ENCODE assay signal across 17 mouse cellular contexts in the genomic region with DNA sequence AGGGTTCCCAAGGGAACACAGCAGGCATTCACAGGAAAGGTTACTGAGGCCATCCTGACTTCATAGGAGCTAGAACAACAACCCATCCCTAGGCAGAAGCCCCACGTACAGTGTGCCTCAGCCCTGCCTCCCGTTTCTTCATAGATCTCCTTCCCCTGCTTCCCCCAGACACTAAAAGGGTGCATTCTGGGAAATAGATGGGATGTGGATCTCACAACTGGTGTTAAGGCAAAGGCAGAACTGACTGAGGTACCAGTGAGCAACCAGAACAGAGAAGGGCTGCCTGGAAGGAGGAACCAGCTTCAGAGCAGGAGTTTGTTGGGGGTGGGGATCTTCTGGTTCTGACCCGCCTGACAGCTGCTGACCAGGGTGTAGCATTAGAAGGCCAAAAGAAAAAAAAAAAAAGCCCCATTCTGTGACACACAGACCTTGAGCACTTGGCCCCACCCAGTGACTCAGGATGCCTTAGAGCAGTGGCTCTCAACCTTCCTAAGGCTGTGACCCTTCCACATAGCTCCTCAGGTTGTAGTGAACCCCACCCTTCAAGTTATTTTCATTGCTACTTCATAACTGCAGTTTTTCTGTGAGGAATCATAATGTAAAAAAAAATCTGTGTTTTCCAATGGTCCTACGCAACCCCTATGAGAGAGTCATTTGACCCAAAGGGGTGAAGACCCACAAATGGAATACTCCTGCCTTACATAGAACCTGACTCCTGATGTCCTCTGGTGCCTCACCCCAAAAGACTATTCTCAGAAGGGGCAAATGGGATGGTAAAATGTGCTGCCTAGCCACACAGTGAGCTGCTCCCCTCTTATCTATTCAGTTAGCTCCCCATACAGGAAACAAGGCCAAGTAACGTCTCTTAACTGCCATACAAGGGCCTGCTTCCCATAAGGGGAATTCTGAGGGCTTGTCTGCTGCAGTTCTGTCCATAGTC. TPM values are rescaled to one million over a fixed set of nuclear protein-coding genes. Genes with fewer than 3 reads are reported as not detected.
A peak's percentile ranks its signal among the peaks of the same experiment; 100 is the strongest.
DNase-seq lines count a peak whose midpoint lies in the region; ATAC-seq and TF ChIP-seq lines count a peak whose summit lies in the region.
"Had no signal": no experiment of that assay in that cellular context is flagged by ENCODE, and none has a peak within 500 bp of the region (broad histone marks: within the 10 kb centered on the region; RNA-seq: fewer than 3 reads in every experiment).

No protein-coding gene starts in this region.

- no peak overlapping the region for H3K27ac ChIP-seq in lung, postnatal 0 days (ENCODE audit: low read length)
- no peak overlapping the region for H3K27ac ChIP-seq in liver, embryonic 16.5 days (ENCODE audit: low read length)
- H3K27ac ChIP-seq in forebrain, embryonic 11.5 days (ENCODE audit: low read depth, low read length): no peak overlapping the region
- H3K27ac ChIP-seq: forebrain, embryonic 13.5 days; gastrocnemius, adult 2 months; midbrain, embryonic 12.5 days had no signal

- TF ChIP-seq POLR2A in lung, adult 2 months (IDR thresholded peaks at IDR 0.05; ENCODE audit: borderline replicate concordance, extremely low read depth, low read depth, low read length): no peak

- H3K4me2 ChIP-seq in lung, postnatal 0 days (replicated peaks; ENCODE audit: low read depth, low read length): no peak overlapping the region
- no peak overlapping the region for H3K4me2 ChIP-seq in liver, embryonic 16.5 days (ENCODE audit: low read depth, low read length)
- no peak overlapping the region for H3K4me2 ChIP-seq in forebrain, embryonic 11.5 days (ENCODE audit: low read depth, low read length, severe bottlenecking)
- H3K4me2 ChIP-seq: forebrain, embryonic 13.5 days; midbrain, embryonic 12.5 days had no signal

- no peak for TF ChIP-seq CTCF in lung, postnatal 0 days (IDR thresholded peaks at IDR 0.05)
- TF ChIP-seq CTCF in lung, adult 2 months (IDR thresholded peaks at IDR 0.05; ENCODE audit: insufficient read depth, low read length): no peak

- H3K36me3 ChIP-seq in lung, postnatal 0 days (ENCODE audit: insufficient read depth, low read length): no peaks in the 10 kb centered on the region
- no peaks in the 10 kb centered on the region for H3K36me3 ChIP-seq in liver, embryonic 16.5 days (ENCODE audit: control insufficient read depth, insufficient read depth)
- no peaks in the 10 kb centered on the region for H3K36me3 ChIP-seq in forebrain, embryonic 11.5 days (ENCODE audit: control insufficient read depth, insufficient read depth, low read length)
- H3K36me3 ChIP-seq: midbrain, embryonic 12.5 days had no signal

- WGBS in lung, postnatal 0 days: 74% methylated on average over 5 of the region's 5 CpGs
- WGBS in lung, adult 2 months: 79% methylated on average over 5 of the region's 5 CpGs
- WGBS in liver, embryonic 16.5 days (ENCODE audit: insufficient replicate concordance): 26% methylated on average over 5 of the region's 5 CpGs
- 80% methylated on average over 5 of the region's 5 CpGs for whole genome bisulfite sequencing in forebrain, embryonic 11.5 days

- H3K27me3 ChIP-seq in lung, postnatal 0 days (replicated peaks; ENCODE audit: insufficient read depth, low read length): no peaks in the 10 kb centered on the region
- H3K27me3 ChIP-seq in liver, embryonic 16.5 days (ENCODE audit: control insufficient read depth, insufficient read depth, low read depth, low read length): no peaks in the 10 kb centered on the region
- no peaks in the 10 kb centered on the region for H3K27me3 ChIP-seq in forebrain, embryonic 11.5 days (ENCODE audit: control insufficient read depth, insufficient read depth, low read length)
- H3K27me3 ChIP-seq: forebrain, embryonic 13.5 days; midbrain, embryonic 12.5 days had no signal

- no peaks in the 10 kb centered on the region for H3K9me3 ChIP-seq in lung, postnatal 0 days (ENCODE audit: low read length)
- no peaks in the 10 kb centered on the region for H3K9me3 ChIP-seq in liver, embryonic 16.5 days (replicated peaks; ENCODE audit: control insufficient read depth, low read length)
- no peaks in the 10 kb centered on the region for H3K9me3 ChIP-seq in forebrain, embryonic 11.5 days (ENCODE audit: control insufficient read depth, low read length)
- H3K9me3 ChIP-seq: forebrain, embryonic 13.5 days; midbrain, embryonic 12.5 days had no signal

- TF ChIP-seq EP300 in lung, postnatal 0 days (IDR thresholded peaks at IDR 0.05): no peak

- no peak for DNase-seq in lung, postnatal 0 days (ENCODE audit: low spot score)
- no peak for DNase-seq in lung, adult 2 months
- DNase-seq in kidney, postnatal 14 days: no peak
- no peak for DNase-seq in thymus, postnatal 10 days (ENCODE audit: low spot score in 2 of 2)
- no peak for DNase-seq in left cerebral cortex, adult 18-20 months (ENCODE audit: low spot score in 2 of 2)
- DNase-seq in forebrain, embryonic 11.5 days (ENCODE audit: low spot score): no peak
- DNase-seq: cerebellum, postnatal 10 days; gastrocnemius, adult 2 months; kidney, adult 8-10 months; layer of hippocampus, adult 9-11 months; left cerebral cortex, postnatal 4 days; retina, postnatal 1 day had no signal

- peak; percentile 53; the same call in 1 of the 2 replicates for ATAC-seq in lung, postnatal 0 days
- ATAC-seq in erythroid progenitor cell, adult 5-6 weeks (replicated peaks; ENCODE audit: low FRiP score, poor library complexity, severe bottlenecking): 0 out of 2 replicates have a peak, but pooled peaks have one; percentile 54
- ATAC-seq in liver, embryonic 16.5 days (ENCODE audit: low read depth): peak; percentile 58
- ATAC-seq in forebrain, embryonic 11.5 days (replicated peaks; ENCODE audit: low FRiP score): no peak
- ATAC-seq: forebrain, embryonic 13.5 days had no signal

- no peak overlapping the region for H3K9ac ChIP-seq in lung, postnatal 0 days (replicated peaks; ENCODE audit: low read depth)
- H3K9ac ChIP-seq in liver, embryonic 16.5 days (ENCODE audit: low read depth, low read length): no peak overlapping the region
- no peak overlapping the region for H3K9ac ChIP-seq in forebrain, embryonic 11.5 days (ENCODE audit: low read length)
- H3K9ac ChIP-seq: forebrain, embryonic 13.5 days; midbrain, embryonic 12.5 days had no signal

- H3K4me3 ChIP-seq in lung, postnatal 0 days (ENCODE audit: low read depth, low read length): no peak overlapping the region
- H3K4me3 ChIP-seq in lung, adult 2 months (replicated peaks; ENCODE audit: extremely low read depth, low read depth, low read length): no peak overlapping the region
- H3K4me3 ChIP-seq in liver, embryonic 16.5 days (ENCODE audit: low read depth, low read length): no peak overlapping the region
- no peak overlapping the region for H3K4me3 ChIP-seq in forebrain, embryonic 11.5 days (ENCODE audit: low read depth, low read length)
- H3K4me3 ChIP-seq: forebrain, embryonic 13.5 days; gastrocnemius, adult 2 months; midbrain, embryonic 12.5 days had no signal

- 0 out of 2 replicates have a peak, but pooled peaks cover 1% of the 10 kb centered on the region for H3K4me1 ChIP-seq in lung, postnatal 0 days (ENCODE audit: insufficient read depth, low read depth, low read length)
- H3K4me1 ChIP-seq in lung, adult 2 months (ENCODE audit: control insufficient read depth, insufficient read depth, low read length): no peaks in the 10 kb centered on the region; the same call in 1 of the 2 replicates
- H3K4me1 ChIP-seq in liver, embryonic 16.5 days (ENCODE audit: control insufficient read depth, low read depth, low read length): peaks cover 8% of the 10 kb centered on the region
- no peaks in the 10 kb centered on the region for H3K4me1 ChIP-seq in forebrain, embryonic 11.5 days (replicated peaks; ENCODE audit: control insufficient read depth, insufficient read depth, low read length)
- H3K4me1 ChIP-seq: forebrain, embryonic 13.5 days; midbrain, embryonic 12.5 days had no signal

RNA-seq across cellular contexts. Expression of gene Muc13, which starts 11.8 kb away (rescaled TPM):
- polyA plus RNA-seq in lung, postnatal 0 days (2015; fragmentation: Nextera tagmentation; extraction: Ambion mirVana): 0.08 and 0.11 TPM in 2 replicates
- polyA plus RNA-seq in lung, adult 2 months (2012; rRNA removed): 0.25 and 5.1 TPM in 2 replicates
- total RNA-seq in erythroid progenitor cell, adult 5-6 weeks (2015; ENCODE audit: low replicate concordance): 1.8 and 6.3 TPM in 2 replicates
- total RNA-seq in erythroid progenitor cell, adult 5-6 weeks (2017; ENCODE audit: low replicate concordance): 0.51 and 1.2 TPM in 2 replicates
- 1.5 and 3.2 TPM in 2 replicates for polyA plus RNA-seq in liver, embryonic 16.5 days (2015; fragmentation: Nextera tagmentation; extraction: Ambion mirVana)
- total RNA-seq in left cerebral cortex, adult 18-20 months (2021): under 1 TPM; 0.16 to 0.19 TPM
- 0.07 TPM in 1 of 2 replicates, not detected in the other for polyA plus RNA-seq in forebrain, embryonic 11.5 days (2014; fragmentation: Nextera tagmentation; extraction: Ambion mirVana)
- total RNA-seq: gastrocnemius, adult 2 months; left cerebral cortex, postnatal 4 days had no signal
- polyA plus RNA-seq: forebrain, embryonic 13.5 days; heart, embryonic 14.5 days had no signal

RNA-seq across cellular contexts. Expression of gene Itgb5, which starts 47.4 kb away (rescaled TPM):
- 34.5 and 39.4 TPM in 2 replicates for polyA plus RNA-seq in lung, postnatal 0 days (2015; fragmentation: Nextera tagmentation; extraction: Ambion mirVana)
- polyA plus RNA-seq in lung, adult 2 months (2012; rRNA removed): 114 and 144 TPM in 2 replicates
- total RNA-seq in erythroid progenitor cell, adult 5-6 weeks (2015; ENCODE audit: low replicate concordance): 6.1 and 13.8 TPM in 2 replicates
- 8.9 and 9.2 TPM in 2 replicates for total RNA-seq in erythroid progenitor cell, adult 5-6 weeks (2017; ENCODE audit: low replicate concordance)
- 4.6 and 4.9 TPM in 2 replicates for polyA plus RNA-seq in liver, embryonic 16.5 days (2015; fragmentation: Nextera tagmentation; extraction: Ambion mirVana)
- total RNA-seq in left cerebral cortex, adult 18-20 months (2021): 10 to 100 TPM; 38.0 to 40.3 TPM
- 28.2 and 31.5 TPM in 2 replicates for polyA plus RNA-seq in forebrain, embryonic 11.5 days (2014; fragmentation: Nextera tagmentation; extraction: Ambion mirVana)
